In genomic region chr8:109990224-109990623, GRCm38 (mm10) we compare ENCODE assay signal across 25 mouse cellular contexts. TPM values are rescaled to one million over a fixed set of nuclear protein-coding genes. Genes with fewer than 3 reads are reported as not detected.
"Had no signal": no experiment of that assay in that cellular context is flagged by ENCODE, and none has a peak within 500 bp of the region (broad histone marks: within the 10 kb centered on the region; RNA-seq: fewer than 3 reads in every experiment).

Gene Tat, plus strand, starts transcription at chr8:109990437.

- H3K36me3 ChIP-seq: midbrain, embryonic 10.5 days; midbrain, embryonic 12.5 days; neural tube, embryonic 13.5 days; neural tube, embryonic 15.5 days; stomach, embryonic 15.5 days had no signal

- H3K4me2 ChIP-seq: lung, embryonic 14.5 days; midbrain, embryonic 12.5 days; neural tube, embryonic 13.5 days; neural tube, embryonic 15.5 days; stomach, embryonic 15.5 days had no signal

- DNase-seq: lung, adult 18-20 months; lung, embryonic 14.5 days; lung, postnatal 10 days; lung, postnatal 4 days; midbrain, embryonic 14.5 days; retina, postnatal 1 day; right cerebral cortex, adult 18-20 months; right cerebral cortex, postnatal 25 days; right cerebral cortex, postnatal 4 days; spleen, adult 18-20 months; thymus, adult 2 months; thymus, postnatal 25 days; thymus, postnatal 4 days had no signal

- H3K4me1 ChIP-seq: midbrain, embryonic 10.5 days; midbrain, embryonic 12.5 days; neural tube, embryonic 13.5 days; neural tube, embryonic 15.5 days; stomach, embryonic 15.5 days had no signal

- H3K9ac ChIP-seq: lung, embryonic 14.5 days; midbrain, embryonic 12.5 days; neural tube, embryonic 13.5 days; neural tube, embryonic 15.5 days; stomach, embryonic 15.5 days had no signal

- ATAC-seq: midbrain, embryonic 16.5 days had no signal

- H3K9me3 ChIP-seq: midbrain, embryonic 10.5 days; midbrain, embryonic 12.5 days; neural tube, embryonic 13.5 days; neural tube, embryonic 15.5 days; stomach, embryonic 15.5 days had no signal

- H3K4me3 ChIP-seq: midbrain, embryonic 10.5 days; midbrain, embryonic 12.5 days; myocyte; neural tube, embryonic 13.5 days; neural tube, embryonic 15.5 days; stomach, embryonic 15.5 days had no signal

- H3K27me3 ChIP-seq: midbrain, embryonic 12.5 days; neural tube, embryonic 13.5 days; neural tube, embryonic 15.5 days; stomach, embryonic 15.5 days had no signal

- H3K27ac ChIP-seq: midbrain, embryonic 10.5 days; midbrain, embryonic 12.5 days; neural tube, embryonic 13.5 days; neural tube, embryonic 15.5 days; stomach, embryonic 15.5 days; stomach, postnatal 0 days had no signal

RNA-seq across cellular contexts. Expression of gene Tat, which starts in this region (rescaled TPM):
- total RNA-seq: megakaryocyte, adult 5-6 weeks; megakaryocyte-erythroid progenitor cell, adult 5-6 weeks had no signal
- polyA plus RNA-seq: lung, embryonic 14.5 days; midbrain, embryonic 10.5 days; midbrain, embryonic 12.5 days; midbrain, embryonic 14.5 days; midbrain, embryonic 16.5 days; myocyte; neural tube, embryonic 11.5 days; neural tube, embryonic 13.5 days; neural tube, embryonic 15.5 days; small intestine, adult 2 months; stomach, embryonic 15.5 days had no signal
